Mouse (Mus musculus) erythroblast, adult 5-6 weeks (primary cell): ENCODE measurements at regions not wholly inside any gene's neighbourhood (a gene's known extent, or its start where the extent isn't known, plus 50 kb on each side); places are given as distances from the start of the nearest gene placed in this dataset.

Source experiments
- ATAC-seq: replicated peaks from 2 replicates; pipeline ENCODE4 v1.8.0; 2016; ENCODE audit warnings: moderate number of reproducible peaks, mild to moderate bottlenecking, moderate TSS enrichment, inconsistent platforms; ENCODE audit not compliant: poor library complexity, low FRiP score, severe bottlenecking

- no peak for ATAC-seq
Observed at GRCm38 (mm10) chr4:106094882-106095556, 221.0 kb upstream of the Usp24 start.

GRCm38 (mm10) chr4:106096130-106096529 lies 219.9 kb upstream of the Usp24 start:
- no peak for ATAC-seq

GRCm38 (mm10) chr4:106097846-106098245 lies 218.2 kb upstream of the Usp24 start:
- no peak for ATAC-seq

GRCm38 (mm10) chr4:106100211-106101025 lies 215.6 kb upstream of the Usp24 start:
- no peak for ATAC-seq

GRCm38 (mm10) chr4:106101904-106102303 lies 214.1 kb upstream of the Usp24 start:
- no peak for ATAC-seq

- ATAC-seq: no peak
Observed at GRCm38 (mm10) chr4:106102451-106102977, 213.5 kb upstream of the Usp24 start.

GRCm38 (mm10) chr4:106103750-106104635 lies 212.0 kb upstream of the Usp24 start:
- ATAC-seq: no peak

GRCm38 (mm10) chr4:106112981-106113380 lies 203.0 kb upstream of the Usp24 start:
- no peak for ATAC-seq

GRCm38 (mm10) chr4:106113747-106114146 lies 202.3 kb upstream of the Usp24 start:
- ATAC-seq: no peak

- ATAC-seq: no peak
Observed at GRCm38 (mm10) chr4:106116611-106117010, 199.4 kb upstream of the Usp24 start.

- no peak for ATAC-seq
Observed at GRCm38 (mm10) chr4:106121306-106121705, 194.7 kb upstream of the Usp24 start.

- no peak for ATAC-seq
Observed at GRCm38 (mm10) chr4:106123038-106123654, 192.9 kb upstream of the Usp24 start.

- no peak for ATAC-seq
Observed at GRCm38 (mm10) chr4:106127199-106127598, 188.8 kb upstream of the Usp24 start.

GRCm38 (mm10) chr4:106127641-106128040 lies 188.4 kb upstream of the Usp24 start:
- no peak for ATAC-seq

GRCm38 (mm10) chr4:106129327-106129726 lies 186.7 kb upstream of the Usp24 start:
- no peak for ATAC-seq

GRCm38 (mm10) chr4:106129803-106130202 lies 186.2 kb upstream of the Usp24 start:
- no peak for ATAC-seq

- no peak for ATAC-seq
Observed at GRCm38 (mm10) chr4:106133746-106134730, 182.0 kb upstream of the Usp24 start.

GRCm38 (mm10) chr4:106142741-106143140 lies 173.3 kb upstream of the Usp24 start:
- no peak for ATAC-seq
